Mouse (Mus musculus) MEL (cell line): ENCODE results near the gene Sec13. TPM values are rescaled to one million over a fixed set of nuclear protein-coding genes. Genes with fewer than 3 reads are reported as not detected.
A peak's percentile ranks its signal among the peaks of the same experiment; 100 is the strongest.

Experiments used
- DNase-seq: peaks from one replicate; pipeline ENCODE4 v3.0.0; 2011; ENCODE audit warnings: low read depth, low spot score
- H3K27ac ChIP-seq: 2 replicates; pipeline ENCODE4 v1.5.1; 2012; ENCODE audit warnings: low read depth, mild to moderate bottlenecking, control low read depth, low read length, moderate library complexity; ENCODE audit not compliant: control insufficient read depth
- H3K27me3 ChIP-seq, 2 experiments: fragments of 150-350 bp in 1 of 2; sonication (generic) in 1 of 2; 2 replicates each; pipeline ENCODE4 v1.6.1; 2012; ENCODE audit warnings: low read length in 2 of 2, mild to moderate bottlenecking in 2 of 2, improper control_type of control experiment in 1 of 2, moderate library complexity in 1 of 2; ENCODE audit not compliant: insufficient read depth in 2 of 2, control insufficient read depth in 1 of 2
- H3K36me3 ChIP-seq, 2 experiments: 2 replicates each; pipeline ENCODE4 v1.6.1; 2012 to 2014; ENCODE audit warnings: low read length in 2 of 2, improper control_type of control experiment in 1 of 2, inconsistent platforms in 1 of 2, mild to moderate bottlenecking in 1 of 2; ENCODE audit not compliant: insufficient read depth in 2 of 2, control insufficient read depth in 1 of 2
- H3K4me1 ChIP-seq, 2 experiments: fragments of 150-350 bp in 1 of 2; sonication (generic) in 1 of 2; 2 replicates each; pipeline ENCODE4 v1.6.1; 2012; ENCODE audit warnings: low read length in 2 of 2, improper control_type of control experiment in 1 of 2, mild to moderate bottlenecking in 1 of 2; ENCODE audit not compliant: insufficient read depth in 2 of 2, control insufficient read depth in 1 of 2
- H3K4me3 ChIP-seq, 2 experiments: fragments of 150-350 bp in 1 of 2; sonication (generic) in 1 of 2; 2 replicates each; pipeline ENCODE4 v1.5.1; 2012; ENCODE audit warnings: low read depth in 2 of 2, low read length in 2 of 2, mild to moderate bottlenecking in 2 of 2, moderate library complexity in 2 of 2, control low read depth in 1 of 2, improper control_type of control experiment in 1 of 2; ENCODE audit not compliant: control insufficient read depth in 1 of 2, insufficient read depth in 1 of 2
- H3K79me2 ChIP-seq: 2 replicates; pipeline ENCODE4 v1.6.1; 2012; ENCODE audit warnings: mild to moderate bottlenecking, low read length, moderate library complexity; ENCODE audit not compliant: control insufficient read depth, poor library complexity, insufficient read depth
- H3K9ac ChIP-seq: 2 replicates; pipeline ENCODE4 v1.6.1; 2012; ENCODE audit warnings: low read depth, mild to moderate bottlenecking, control low read depth, low read length, moderate library complexity; ENCODE audit not compliant: control insufficient read depth, poor library complexity, severe bottlenecking
- H3K9me3 ChIP-seq: fragments of 150-350 bp; sonication (generic); replicated peaks from 2 replicates; pipeline ENCODE4 v1.6.1; 2012; ENCODE audit warnings: mild to moderate bottlenecking, low read length, improper control_type of control experiment, moderate library complexity; ENCODE audit not compliant: insufficient read depth
- BHLHE40 ChIP-seq: IDR thresholded peaks from 2 replicates; pipeline ENCODE4 v1.6.1; 2012; ENCODE audit warnings: low read depth, mild to moderate bottlenecking, inconsistent platforms, low read length, improper control_type of control experiment, borderline replicate concordance
- CHD1 ChIP-seq: IDR thresholded peaks from 2 replicates; pipeline ENCODE4 v1.6.1; 2012; ENCODE audit warnings: low read depth, mild to moderate bottlenecking, inconsistent platforms, low read length, improper control_type of control experiment
- CTCF ChIP-seq, 3 experiments: IDR thresholded peaks in 2 of 3; conservative IDR thresholded peaks in 1 of 3; 2 replicates each; pipeline ENCODE4 v1.5.1; 2011 to 2012; ENCODE audit warnings: low read length in 3 of 3, low read depth in 2 of 3, mild to moderate bottlenecking in 2 of 3, improper control_type of control experiment in 1 of 3, inconsistent platforms in 1 of 3, mixed read lengths in 1 of 3, moderate library complexity in 1 of 3; ENCODE audit not compliant: control insufficient read depth in 1 of 3, insufficient read depth in 1 of 3, poor library complexity in 1 of 3, severe bottlenecking in 1 of 3
- E2F4 ChIP-seq: IDR thresholded peaks from 2 replicates; pipeline ENCODE4 v1.6.1; 2011; ENCODE audit warnings: low read depth, low read length, improper control_type of control experiment, borderline replicate concordance
- EP300 ChIP-seq, 2 experiments: IDR thresholded peaks; 2 replicates each; pipeline ENCODE4 v1.6.1; 2011; ENCODE audit warnings: improper control_type of control experiment in 2 of 2, low read length in 2 of 2, low read depth in 1 of 2, mild to moderate bottlenecking in 1 of 2
- ETS1 ChIP-seq: IDR thresholded peaks from 2 replicates; pipeline ENCODE4 v1.6.1; 2012; ENCODE audit warnings: low read depth, mild to moderate bottlenecking, inconsistent platforms, low read length, improper control_type of control experiment, moderate library complexity
- GATA1 ChIP-seq: IDR thresholded peaks from 2 replicates; pipeline ENCODE4 v1.6.1; 2011; ENCODE audit warnings: low read depth, low read length, improper control_type of control experiment
- HCFC1 ChIP-seq: IDR thresholded peaks from 2 replicates; pipeline ENCODE4 v1.6.1; 2012; ENCODE audit warnings: low read depth, mild to moderate bottlenecking, inconsistent platforms, low read length, improper control_type of control experiment, moderate library complexity
- JUND ChIP-seq: IDR thresholded peaks from 2 replicates; pipeline ENCODE4 v1.6.1; 2011; ENCODE audit warnings: low read depth, mild to moderate bottlenecking, improper control_type of control experiment, low read length
- MAX ChIP-seq: IDR thresholded peaks from 2 replicates; pipeline ENCODE4 v1.6.1; 2011; ENCODE audit warnings: low read length, improper control_type of control experiment
- MAZ ChIP-seq: IDR thresholded peaks from 2 replicates; pipeline ENCODE4 v1.6.1; 2012; ENCODE audit warnings: low read depth, mild to moderate bottlenecking, inconsistent platforms, low read length, improper control_type of control experiment
- MEF2A ChIP-seq: IDR thresholded peaks from 2 replicates; pipeline ENCODE4 v1.6.1; 2014; ENCODE audit warnings: low read depth, mild to moderate bottlenecking, inconsistent platforms, low read length, improper control_type of control experiment; ENCODE audit not compliant: poor library complexity, insufficient replicate concordance, severe bottlenecking; ENCODE audit errors: extremely low read depth
- MXI1 ChIP-seq: IDR thresholded peaks from 2 replicates; pipeline ENCODE4 v1.6.1; 2011; ENCODE audit warnings: mild to moderate bottlenecking, low read depth, low read length, improper control_type of control experiment
- MYB ChIP-seq: IDR thresholded peaks from 2 replicates; pipeline ENCODE4 v1.6.1; 2011; ENCODE audit warnings: mild to moderate bottlenecking, low read depth, low read length, improper control_type of control experiment
- MYC ChIP-seq: IDR thresholded peaks from 2 replicates; pipeline ENCODE4 v1.6.1; 2011; ENCODE audit warnings: low read depth, mild to moderate bottlenecking, low read length, improper control_type of control experiment, moderate library complexity
- NELFE ChIP-seq: IDR thresholded peaks from 2 replicates; pipeline ENCODE4 v1.6.1; 2011; ENCODE audit warnings: low read depth, low read length, improper control_type of control experiment
- NRF1 ChIP-seq: IDR thresholded peaks from 2 replicates; pipeline ENCODE4 v1.6.1; 2014; ENCODE audit warnings: low read depth, mild to moderate bottlenecking, inconsistent platforms, low read length, improper control_type of control experiment, moderate library complexity; ENCODE audit not compliant: poor library complexity, insufficient read depth, severe bottlenecking
- POLR2A ChIP-seq, 2 experiments: IDR thresholded peaks; 2 replicates each; pipeline ENCODE4 v1.6.1; 2011 to 2012; ENCODE audit warnings: low read length in 2 of 2, mild to moderate bottlenecking in 2 of 2, control low read depth in 1 of 2, improper control_type of control experiment in 1 of 2, low read depth in 1 of 2, moderate library complexity in 1 of 2; ENCODE audit not compliant: control insufficient read depth in 1 of 2, insufficient read depth in 1 of 2, poor library complexity in 1 of 2
- POLR2AphosphoS2 ChIP-seq: IDR thresholded peaks from 2 replicates; pipeline ENCODE4 v1.6.1; 2011; ENCODE audit warnings: low read length, improper control_type of control experiment
- POLR2AphosphoS5 ChIP-seq: IDR thresholded peaks from 2 replicates; pipeline ENCODE4 v1.6.1; 2012; ENCODE audit warnings: low read depth, borderline replicate concordance, mild to moderate bottlenecking, inconsistent platforms, low read length, moderate library complexity, mixed read lengths
- RAD21 ChIP-seq: IDR thresholded peaks from 2 replicates; pipeline ENCODE4 v1.6.1; 2011; ENCODE audit warnings: mild to moderate bottlenecking, low read depth, low read length, improper control_type of control experiment
- UBTF ChIP-seq: IDR thresholded peaks from 2 replicates; pipeline ENCODE4 v1.6.1; 2012; ENCODE audit warnings: low read depth, mild to moderate bottlenecking, inconsistent platforms, low read length, improper control_type of control experiment, moderate library complexity, borderline replicate concordance; ENCODE audit not compliant: insufficient read depth
- USF1 ChIP-seq: IDR thresholded peaks from 2 replicates; pipeline ENCODE4 v1.6.1; 2014; ENCODE audit warnings: low read depth, mild to moderate bottlenecking, inconsistent platforms, low read length, improper control_type of control experiment, moderate library complexity
- USF2 ChIP-seq, 2 experiments: IDR thresholded peaks; 2 replicates each; pipeline ENCODE4 v1.6.1; 2011 to 2012; ENCODE audit warnings: improper control_type of control experiment in 2 of 2, low read length in 2 of 2, borderline replicate concordance in 1 of 2, inconsistent platforms in 1 of 2, low read depth in 1 of 2, mild to moderate bottlenecking in 1 of 2; ENCODE audit not compliant: insufficient read depth in 1 of 2
- ZC3H11A ChIP-seq: IDR thresholded peaks from 2 replicates; pipeline ENCODE4 v1.6.1; 2012; ENCODE audit warnings: low read depth, mild to moderate bottlenecking, inconsistent platforms, low read length, improper control_type of control experiment
- ZKSCAN1 ChIP-seq: IDR thresholded peaks from 2 replicates; pipeline ENCODE4 v1.6.1; 2012; ENCODE audit warnings: low read depth, mild to moderate bottlenecking, inconsistent platforms, low read length, improper control_type of control experiment, moderate library complexity
- ZMIZ1 ChIP-seq: IDR thresholded peaks from 2 replicates; pipeline ENCODE4 v1.6.1; 2012; ENCODE audit warnings: low read depth, mild to moderate bottlenecking, inconsistent platforms, low read length, improper control_type of control experiment, moderate library complexity
- ZNF384 ChIP-seq: IDR thresholded peaks from 2 replicates; pipeline ENCODE4 v1.6.1; 2012; ENCODE audit warnings: low read depth, mild to moderate bottlenecking, inconsistent platforms, low read length, improper control_type of control experiment
- polyA plus RNA-seq, 2 experiments: library from polyadenylated mRNA; stranded (reverse) in 1 of 2; unstranded in 1 of 2; fragments of >175 nt in 1 of 2; fragments of >200 nt in 1 of 2; gene quantifications; 2 replicates each; pipeline versions ENCODE4 v1.2.1 to v1.2.4; 2012; ENCODE audit warnings: low replicate concordance in 2 of 2, low read depth in 1 of 2; ENCODE audit not compliant: insufficient read length in 2 of 2, insufficient read depth in 1 of 2, missing spikeins in 1 of 2
- total RNA-seq: library from RNA; depleted of rRNA; stranded (reverse); fragments of 300-350 nt; gene quantifications from 2 replicates; pipeline ENCODE4 v1.2.3, GENCODE M21; 2012

The Sec13 gene
- total and polyA plus RNA-seq, 3 experiments: 182 to 269 (median 209) TPM

GRCm38 (mm10) chr6:113712718-113713117 is 27.8 kb downstream of the Sec13 start:
- Histone ChIP-seq H3K36me3 (peaks cover 6 to 40% of the 10 kb centered on the region in 2 experiments; a peak in 3 of 4 replicates), H3K9me3 (no peaks in the 10 kb centered on the region), H3K27ac (no peak overlapping the region), H3K4me1 (no peaks in the 10 kb centered on the region; a peak in 1 of 4 replicates), H3K9ac (no peak overlapping the region), H3K4me3 (no peak overlapping the region), H3K27me3 (no peaks in the 10 kb centered on the region), H3K79me2 (no peaks in the 10 kb centered on the region)
- no peak for DNase-seq
- TF ChIP-seq ZMIZ1: no peak

DNA sequence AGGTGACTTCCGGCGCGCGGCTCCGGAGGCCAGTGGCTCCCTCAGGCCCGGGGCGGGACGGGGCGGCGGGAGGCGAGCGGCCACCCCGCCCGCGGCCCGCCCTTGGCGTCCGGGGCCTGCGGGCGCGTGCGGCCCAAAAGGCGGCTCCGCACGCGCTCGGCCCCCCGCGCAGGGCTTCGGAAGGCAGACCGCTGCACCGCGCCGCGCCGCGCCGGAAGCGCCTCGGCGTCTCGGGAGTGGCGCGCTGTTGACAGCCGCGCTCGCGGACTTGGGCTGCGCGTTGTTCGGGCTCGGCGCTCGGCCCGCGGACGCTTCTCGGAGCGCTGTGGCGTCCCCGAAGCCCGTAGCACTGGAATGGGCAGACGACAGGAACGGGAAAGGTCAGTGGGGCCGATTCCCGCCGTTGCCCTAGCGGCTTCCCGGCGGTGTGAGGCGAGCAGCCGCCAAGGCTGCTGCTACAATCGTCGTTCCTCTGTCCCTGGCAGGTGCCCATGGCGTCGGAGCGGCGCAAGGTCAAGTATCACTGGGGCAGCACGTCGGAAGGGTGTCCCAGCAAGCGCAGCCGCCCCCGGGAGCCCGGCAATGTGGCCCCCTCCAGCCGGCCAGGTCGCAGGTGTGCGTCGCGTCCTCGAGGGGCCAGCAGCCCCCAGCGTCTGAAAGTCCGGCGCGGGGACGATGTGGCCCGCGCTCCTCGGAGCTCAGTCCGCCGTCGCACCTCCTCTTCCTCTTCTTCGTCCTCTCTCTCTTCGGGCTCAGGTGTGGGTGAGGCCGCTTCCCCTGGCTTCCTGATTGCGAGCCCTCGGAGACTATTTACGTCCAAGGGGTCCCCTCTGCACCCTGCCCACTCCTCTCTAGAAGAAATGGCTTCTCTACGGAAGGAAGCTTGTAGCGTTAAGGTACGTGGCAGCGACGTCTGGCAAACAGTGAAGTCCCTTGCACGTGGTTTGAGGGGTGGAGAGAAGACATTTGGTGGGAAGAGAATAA is 43.0 kb downstream of the Sec13 start:
- peak; percentile 66 for DNase-seq
- peaks cover 25 to 42% of the 10 kb centered on the region in 2 experiments for H3K4me1 ChIP-seq
- peak overlapping the region; percentile 78 to 89 for H3K4me3 ChIP-seq
- no peaks in the 10 kb centered on the region for H3K27me3 ChIP-seq
- peaks cover 28 to 60% of the 10 kb centered on the region in 2 experiments for H3K36me3 ChIP-seq
- peak overlapping the region; percentile 96 for H3K9ac ChIP-seq
- H3K9me3 ChIP-seq: no peaks in the 10 kb centered on the region
- H3K27ac ChIP-seq: peak overlapping the region; percentile 79
- peaks cover 59% of the 10 kb centered on the region for H3K79me2 ChIP-seq
- TF ChIP-seq ETS1: no peak
- TF ChIP-seq USF2 (IDR thresholded peaks at IDR 0.05; ENCODE audit: borderline replicate concordance in 1 of 2, insufficient read depth in 1 of 2, low read depth in 1 of 2, low read length in 2 of 2): no peak
- no peak for TF ChIP-seq HCFC1
- peak in 1 of 2 experiments; percentile 23; a peak in 1 of 4 replicates for TF ChIP-seq POLR2A (IDR thresholded peaks at IDR 0.05; ENCODE audit: control insufficient read depth in 1 of 2, insufficient read depth in 1 of 2, low read depth in 1 of 2, low read length in 2 of 2, poor library complexity in 1 of 2)
- TF ChIP-seq GATA1: no peak
- TF ChIP-seq MAZ: 0 out of 2 replicates have a peak, but pooled peaks have one; percentile 20
- peak; percentile 46; the same call in 1 of the 2 replicates for TF ChIP-seq MYC
- TF ChIP-seq ZNF384: no peak
- no peak for TF ChIP-seq BHLHE40
- TF ChIP-seq MXI1: peak; percentile 94
- no peak for TF ChIP-seq E2F4
- no peak for TF ChIP-seq ZKSCAN1
- TF ChIP-seq RAD21: no peak
- no peak for TF ChIP-seq MYB
- TF ChIP-seq JUND: no peak
- TF ChIP-seq CHD1: no peak; the same call in 1 of the 2 replicates
- no peak for TF ChIP-seq POLR2AphosphoS2
- no peak for TF ChIP-seq CTCF (IDR thresholded peaks at IDR 0.05 in 2 of 3, conservative IDR thresholded peaks at IDR 0.05 in 1 of 3; ENCODE audit: control insufficient read depth in 1 of 3, insufficient read depth in 1 of 3, low read depth in 2 of 3, low read length in 3 of 3, poor library complexity in 1 of 3, severe bottlenecking in 1 of 3)
- TF ChIP-seq NELFE: 0 out of 2 replicates have a peak, but pooled peaks have one; percentile 11
- no peak for TF ChIP-seq POLR2AphosphoS5
- TF ChIP-seq ZMIZ1: no peak
- TF ChIP-seq UBTF: no peak
- TF ChIP-seq MEF2A: no peak
- TF ChIP-seq EP300 (IDR thresholded peaks at IDR 0.05; ENCODE audit: low read depth in 1 of 2, low read length in 2 of 2): no peak
- no peak for TF ChIP-seq USF1
- TF ChIP-seq ZC3H11A: no peak
- TF ChIP-seq MAX: peak; percentile 79
- TF ChIP-seq NRF1: 0 out of 2 replicates have a peak, but pooled peaks have one; percentile 2
